Mouse (Mus musculus): Measurements from ENCODE around the gene Ghsr.
"Not testable (repeated sequence)": the region's sequence is repeated elsewhere in the genome, so short reads cannot be mapped to it uniquely, and the experiment has no call there.

The Ghsr gene

GRCm38 (mm10) chr3:27371276-27371621, at the start of gene Ghsr:
TSS of gene Ghsr (plus strand) at chr3:27371351.
- DNase-seq: no peak

GRCm38 (mm10) chr3:27322591-27322990, 48.6 kb upstream of the Ghsr start:
- DNase-seq: no peak

GRCm38 (mm10) chr3:27323551-27323950, 47.6 kb upstream of the Ghsr start:
- no peak for DNase-seq

GRCm38 (mm10) chr3:27326633-27327191, 44.4 kb upstream of the Ghsr start:
- no peak for DNase-seq

- DNase-seq: no peak
Observed at GRCm38 (mm10) chr3:27330706-27331105, 40.4 kb upstream of the Ghsr start.

GRCm38 (mm10) chr3:27338437-27338836, 32.7 kb upstream of the Ghsr start:
- no peak for DNase-seq

GRCm38 (mm10) chr3:27338887-27339286, 32.3 kb upstream of the Ghsr start:
- no peak for DNase-seq

GRCm38 (mm10) chr3:27340757-27341156, 30.4 kb upstream of the Ghsr start:
- DNase-seq: no peak

GRCm38 (mm10) chr3:27342462-27342861, 28.7 kb upstream of the Ghsr start:
- DNase-seq: no peak

GRCm38 (mm10) chr3:27345526-27345925, 25.6 kb upstream of the Ghsr start:
- no peak for DNase-seq

GRCm38 (mm10) chr3:27348462-27348861, 22.7 kb upstream of the Ghsr start:
- DNase-seq: no peak

GRCm38 (mm10) chr3:27351105-27351504, 20.0 kb upstream of the Ghsr start:
- DNase-seq: no peak

- no peak for DNase-seq
Observed at GRCm38 (mm10) chr3:27359100-27359720, 11.9 kb upstream of the Ghsr start.

- DNase-seq: no peak
Observed at GRCm38 (mm10) chr3:27370125-27370524, 1.0 kb upstream of the Ghsr start.

GRCm38 (mm10) chr3:27370582-27371275, 422 bp upstream of the Ghsr start:
- no peak for DNase-seq

GRCm38 (mm10) chr3:27371725-27372650, 837 bp downstream of the Ghsr start:
- DNase-seq: no peak

GRCm38 (mm10) chr3:27374396-27374795, 3.2 kb downstream of the Ghsr start:
- DNase-seq: no peak

GRCm38 (mm10) chr3:27377935-27378334, 6.8 kb downstream of the Ghsr start:
- DNase-seq: no peak

GRCm38 (mm10) chr3:27384836-27385235, 13.7 kb downstream of the Ghsr start:
- no peak for DNase-seq

- no peak for DNase-seq
Observed at GRCm38 (mm10) chr3:27389923-27390322, 18.8 kb downstream of the Ghsr start.

- not testable (repeated sequence) for DNase-seq
Observed at GRCm38 (mm10) chr3:27400996-27401395, 29.8 kb downstream of the Ghsr start.

- no peak for DNase-seq
Observed at GRCm38 (mm10) chr3:27406440-27406839, 35.3 kb downstream of the Ghsr start.

GRCm38 (mm10) chr3:27408564-27408963, 37.4 kb downstream of the Ghsr start:
- no peak for DNase-seq

Data from cerebellum, adult 11-12 months (tissue).